Mouse (Mus musculus) lung, postnatal 36 days (tissue): ENCODE measurements around the gene Bms1.

Source experiments
- DNase-seq: peaks from one replicate; pipeline ENCODE4 v3.0.0; 2022; ENCODE audit warnings: mixed read lengths

Gene Bms1

DNA sequence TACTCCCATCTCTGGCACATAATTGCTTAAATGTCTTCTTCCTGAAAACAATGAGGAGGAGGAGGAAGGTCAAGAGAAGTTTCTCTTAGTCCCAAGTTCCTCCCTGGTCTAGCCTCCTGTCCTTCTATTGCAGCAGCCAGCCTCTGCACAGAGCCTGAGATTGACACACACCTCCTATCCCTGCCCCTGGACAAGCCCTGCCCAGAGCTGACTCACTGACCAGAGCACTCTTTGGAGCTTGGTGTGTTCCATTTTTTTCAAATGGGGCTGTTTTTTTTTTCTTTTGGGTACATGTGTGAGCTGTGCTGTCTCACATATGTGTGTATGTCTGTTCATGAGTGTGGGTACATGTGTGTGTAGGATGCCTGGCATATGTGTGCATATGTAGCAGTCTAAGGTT lies 53.5 kb downstream of the Bms1 start:
- no peak for DNase-seq

DNA sequence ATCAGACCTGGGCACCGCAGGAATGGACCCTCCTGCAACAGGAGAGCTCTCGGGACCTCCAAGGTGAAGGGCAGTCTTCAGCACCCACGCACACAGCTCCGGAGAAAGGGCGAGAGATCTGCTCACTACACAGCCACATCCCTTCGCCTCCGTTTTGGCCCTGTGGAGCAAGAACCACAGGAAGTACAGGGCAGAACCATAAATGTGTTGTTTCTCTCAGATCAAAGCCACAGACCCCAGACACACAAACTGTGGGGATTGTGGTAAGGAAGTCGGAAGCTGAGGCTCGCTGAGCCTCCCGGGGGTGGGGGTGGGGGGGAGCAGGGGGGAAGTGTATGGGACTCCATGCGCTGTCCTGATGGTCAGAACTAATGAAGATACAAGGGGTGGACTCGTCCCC lies 68.9 kb downstream of the Bms1 start:
- no peak for DNase-seq

DNA sequence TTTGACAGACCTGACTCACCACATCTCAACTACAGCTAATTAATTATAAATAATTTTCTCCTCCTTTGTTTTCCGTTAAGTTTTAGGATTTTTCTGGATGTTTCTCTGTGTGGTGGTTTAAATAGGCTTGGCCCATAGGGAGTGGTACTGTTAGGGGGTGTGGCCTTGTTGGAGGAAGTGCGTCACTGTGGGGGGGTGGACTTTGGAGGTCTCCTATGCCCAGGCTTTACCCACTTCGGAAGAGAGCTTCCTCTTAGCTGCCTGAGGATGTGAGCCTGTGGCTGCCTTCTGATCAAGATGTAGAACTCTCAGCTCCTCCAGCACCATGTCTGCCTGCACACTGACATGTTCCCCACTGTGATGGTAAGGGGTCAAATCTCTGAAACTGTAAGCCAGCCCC lies 71.1 kb downstream of the Bms1 start:
- DNase-seq, result no peak

DNA sequence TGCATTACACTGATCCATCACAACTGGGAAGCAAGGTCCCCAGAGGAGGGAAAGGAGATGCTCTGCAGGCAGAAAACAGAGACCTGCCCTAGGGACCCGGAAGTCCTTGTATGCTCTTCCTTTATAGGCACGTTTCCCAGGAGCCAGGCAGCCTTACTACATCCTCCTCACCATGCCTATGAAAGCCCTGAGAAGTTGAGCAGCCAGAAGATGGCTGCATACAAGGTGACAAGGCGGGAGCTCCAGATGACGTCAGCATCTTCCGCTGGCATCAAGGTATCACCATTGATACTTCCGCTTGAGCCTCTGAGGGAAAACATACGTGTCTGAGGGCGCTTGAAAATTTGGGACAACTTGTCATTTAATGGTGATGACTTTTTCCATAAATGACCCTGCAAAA lies 72.0 kb downstream of the Bms1 start:
- DNase-seq, result no peak

DNA sequence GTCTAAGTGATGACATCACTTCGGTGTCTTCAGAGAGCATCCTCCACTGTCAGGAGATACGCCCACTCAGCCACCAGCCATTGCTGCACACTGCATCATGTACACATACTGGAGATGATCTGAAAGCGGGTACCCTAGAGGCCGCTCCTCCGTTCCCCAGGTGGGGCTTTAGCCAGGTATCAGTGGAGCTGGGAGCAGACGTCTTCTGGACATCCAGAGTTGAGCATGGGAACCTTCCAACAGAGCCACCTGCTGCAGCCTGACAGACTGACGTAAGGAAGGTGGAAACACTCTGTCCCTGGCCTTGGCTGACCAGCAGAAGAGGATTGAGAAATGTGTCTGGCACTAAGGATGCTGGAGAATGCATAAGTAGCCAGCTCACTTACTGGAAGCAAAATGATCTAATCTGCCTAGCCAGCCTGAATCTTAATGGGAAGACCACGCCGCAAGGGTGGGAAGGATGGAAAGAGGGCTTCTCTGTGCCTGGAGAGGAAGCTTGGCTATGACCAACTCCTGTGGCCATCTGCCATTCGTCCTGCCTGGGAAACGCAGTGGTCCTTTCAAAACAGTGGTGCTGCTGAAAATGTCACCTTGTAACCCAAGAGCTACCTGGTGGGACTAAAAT lies 77.3 kb downstream of the Bms1 start:
- no peak for DNase-seq

DNA sequence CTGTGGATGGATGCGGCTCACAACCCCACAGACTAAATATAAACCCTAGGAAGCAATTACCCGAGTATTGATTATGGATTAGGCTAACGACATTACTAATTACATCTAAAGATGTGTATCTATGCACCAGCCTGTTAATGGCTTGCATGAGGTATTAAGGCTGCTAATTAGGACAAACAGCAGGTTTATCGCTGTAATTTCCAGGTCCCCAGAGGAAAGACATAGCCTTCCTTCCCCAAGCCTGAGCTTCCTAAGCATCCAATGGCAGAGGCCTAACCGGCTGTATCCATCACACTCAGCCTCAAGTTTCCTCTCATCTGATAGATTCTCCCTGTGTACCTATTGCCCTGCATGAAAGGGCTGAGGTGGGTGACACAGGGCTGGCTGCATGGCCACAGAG lies 81.6 kb downstream of the Bms1 start:
- DNase-seq, result no peak

DNA sequence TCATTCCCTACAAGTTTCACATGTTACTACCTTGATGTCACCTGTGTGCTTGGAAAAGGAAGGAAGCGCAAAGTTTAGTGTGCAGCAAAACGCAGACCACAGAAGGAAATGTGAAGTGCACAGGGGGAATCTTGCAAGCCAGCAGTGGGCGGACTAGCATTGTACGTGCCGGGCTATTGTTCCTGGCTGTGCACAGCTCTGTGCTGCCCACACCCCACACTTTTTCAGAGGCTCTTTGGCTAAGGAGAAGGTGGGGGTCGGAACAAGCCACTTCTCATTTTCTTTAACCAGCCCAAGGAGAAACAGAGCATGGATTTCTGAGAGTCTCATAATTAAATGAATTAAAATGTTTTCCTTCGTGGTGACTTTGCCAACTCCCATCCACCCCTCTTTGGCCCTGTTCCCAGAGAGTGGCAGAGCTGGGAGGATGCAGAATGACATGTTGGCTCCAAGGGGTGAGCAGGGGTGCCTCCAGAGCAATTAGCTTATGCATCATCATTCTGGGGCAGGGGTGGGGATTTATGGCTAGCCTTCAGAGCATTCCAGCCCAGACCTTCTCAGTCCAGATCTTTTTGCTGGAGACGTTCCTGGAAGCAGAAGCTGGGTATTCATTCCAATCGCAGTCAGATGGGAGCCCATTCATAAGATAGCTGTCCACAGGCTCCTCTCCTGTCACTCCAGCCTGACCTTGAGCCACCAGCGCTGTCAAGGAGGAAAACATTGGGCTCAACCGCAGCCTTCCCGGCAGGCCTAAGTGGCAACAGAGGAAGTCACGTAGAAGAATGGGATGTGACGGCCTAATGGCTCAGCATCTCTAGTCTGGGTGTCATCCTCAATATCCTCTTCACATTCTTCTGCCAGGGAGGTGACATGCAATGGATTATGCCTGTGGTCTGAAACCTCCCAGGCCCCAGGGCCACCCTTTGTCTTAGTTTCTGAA lies 82.5 kb downstream of the Bms1 start:
- DNase-seq, result no peak

DNA sequence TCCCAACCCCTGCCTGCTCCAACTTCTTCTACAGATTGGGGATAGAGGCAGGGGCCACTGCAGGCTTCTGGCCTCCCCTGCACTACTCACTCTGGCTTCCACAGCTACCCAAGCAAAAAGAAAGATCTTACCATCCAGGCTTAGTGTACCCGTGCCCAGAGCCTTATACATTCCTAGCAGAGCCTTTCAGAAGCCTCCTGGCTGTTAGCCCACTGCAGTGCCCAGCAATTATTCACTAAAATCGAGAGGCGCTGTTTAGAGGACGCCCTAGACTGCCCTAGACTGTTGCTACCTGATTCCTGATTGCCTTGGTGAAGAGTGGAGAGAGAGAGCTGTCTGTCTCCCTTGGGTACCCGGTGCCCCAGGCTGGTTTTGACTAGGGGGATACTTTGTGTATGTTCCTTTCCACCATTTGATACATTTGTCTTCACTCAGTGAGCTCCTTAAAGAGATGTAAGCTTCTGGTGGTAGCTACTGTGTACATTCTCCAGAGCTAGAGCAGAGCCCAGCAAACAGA lies 83.3 kb downstream of the Bms1 start:
- DNase-seq, result no peak

DNA sequence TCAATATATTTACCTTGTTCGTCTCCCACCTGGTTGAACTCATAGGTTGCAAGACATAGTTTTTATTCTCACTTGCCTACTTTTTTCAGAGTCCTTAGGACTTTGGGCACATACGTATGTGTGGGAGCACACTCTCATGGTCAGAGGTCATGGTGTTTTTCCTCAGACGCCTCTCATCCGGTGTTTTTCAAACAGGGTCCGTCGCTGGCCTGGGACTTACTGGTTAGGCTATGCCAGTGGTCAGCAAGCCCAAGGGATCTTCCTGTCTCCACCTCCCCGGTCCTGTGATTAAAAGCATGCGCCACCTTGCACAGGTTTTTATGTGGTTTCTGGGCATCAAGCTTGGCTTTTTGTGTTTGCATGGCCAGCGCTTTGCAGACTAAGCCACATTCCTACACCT lies 85.4 kb downstream of the Bms1 start:
- no peak for DNase-seq
